In genomic region chr3:51842140-51842539, GRCm38 (mm10) we compare ENCODE assay signal across 17 mouse cellular contexts.
DNase-seq lines count a peak whose midpoint lies in the region; ATAC-seq and TF ChIP-seq lines count a peak whose summit lies in the region.
"Had no signal": no experiment of that assay in that cellular context is flagged by ENCODE, and none has a peak within 500 bp of the region (broad histone marks: within the 10 kb centered on the region; RNA-seq: fewer than 3 reads in every experiment).

No protein-coding gene starts in this region.

- no peak overlapping the region for H3K4me3 ChIP-seq in forebrain, postnatal 0 days (ENCODE audit: low read depth, low read length)
- H3K4me3 ChIP-seq in forebrain, embryonic 16.5 days (replicated peaks; ENCODE audit: low read length), result no peak overlapping the region
- no peak overlapping the region for H3K4me3 ChIP-seq in limb, embryonic 15.5 days
- H3K4me3 ChIP-seq in limb, embryonic 10.5 days, result no peak overlapping the region
- H3K4me3 ChIP-seq in embryonic facial prominence, embryonic 14.5 days (ENCODE audit: low read depth, low read length), result no peak overlapping the region
- H3K4me3 ChIP-seq in stomach, embryonic 14.5 days (ENCODE audit: low read depth, low read length), result no peak overlapping the region
- no peak overlapping the region for H3K4me3 ChIP-seq in lung, adult 2 months (replicated peaks; ENCODE audit: extremely low read depth, low read depth, low read length)
- H3K4me3 ChIP-seq: heart, embryonic 12.5 days; liver, embryonic 13.5 days had no signal

- H3K4me1 ChIP-seq in forebrain, postnatal 0 days (ENCODE audit: insufficient read depth), result no peaks in the 10 kb centered on the region
- H3K4me1 ChIP-seq in forebrain, embryonic 16.5 days (replicated peaks; ENCODE audit: control insufficient read depth, insufficient read depth, low read length), result peaks cover 8% of the 10 kb centered on the region
- H3K4me1 ChIP-seq in limb, embryonic 15.5 days, result peaks cover 2% of the 10 kb centered on the region; the same call in 1 of the 2 replicates
- peaks cover 21% of the 10 kb centered on the region for H3K4me1 ChIP-seq in limb, embryonic 10.5 days
- H3K4me1 ChIP-seq in embryonic facial prominence, embryonic 14.5 days (ENCODE audit: control insufficient read depth, insufficient read depth, low read length), result no peaks in the 10 kb centered on the region
- H3K4me1 ChIP-seq in stomach, embryonic 14.5 days (ENCODE audit: control insufficient read depth, insufficient read depth, low read length), result no peaks in the 10 kb centered on the region
- H3K4me1 ChIP-seq in lung, adult 2 months (ENCODE audit: control insufficient read depth, insufficient read depth, low read length), result no peaks in the 10 kb centered on the region; the same call in none of the 2 replicates

- no peak for DNase-seq in forebrain, postnatal 0 days
- no peak for DNase-seq in limb, embryonic 10.5 days (ENCODE audit: low spot score)
- peak; percentile 39 for DNase-seq in embryonic facial prominence, embryonic 14.5 days (ENCODE audit: low spot score)
- no peak for DNase-seq in left cerebral cortex, postnatal 36 days (ENCODE audit: low spot score in 2 of 2)
- DNase-seq in lung, adult 2 months, result no peak
- DNase-seq: adrenal gland, postnatal 14 days; cerebellum, adult 9-11 months; embryo, embryonic 11 days; gastrocnemius, postnatal 10 days; heart, postnatal 36 days; kidney, adult 18-20 months; kidney, postnatal 36 days; liver, embryonic 13.5 days had no signal

- intact Hi-C loops in left cerebral cortex, postnatal 36 days (cut with DNase I), result no loop called here

- no peaks in the 10 kb centered on the region for H3K27me3 ChIP-seq in forebrain, postnatal 0 days (ENCODE audit: insufficient read depth, low read length)
- no peaks in the 10 kb centered on the region for H3K27me3 ChIP-seq in forebrain, embryonic 16.5 days (replicated peaks; ENCODE audit: control insufficient read depth, insufficient read depth, low read length)
- H3K27me3 ChIP-seq in limb, embryonic 15.5 days, result no peaks in the 10 kb centered on the region
- H3K27me3 ChIP-seq in limb, embryonic 10.5 days (ENCODE audit: low read depth, poor library complexity, severe bottlenecking), result no peaks in the 10 kb centered on the region
- H3K27me3 ChIP-seq in embryonic facial prominence, embryonic 14.5 days (replicated peaks; ENCODE audit: control insufficient read depth, insufficient read depth, low read length), result no peaks in the 10 kb centered on the region
- no peaks in the 10 kb centered on the region for H3K27me3 ChIP-seq in stomach, embryonic 14.5 days (ENCODE audit: control insufficient read depth, insufficient read depth, low read length)
- H3K27me3 ChIP-seq: heart, embryonic 12.5 days; liver, embryonic 13.5 days had no signal

- H3K27ac ChIP-seq in forebrain, postnatal 0 days (ENCODE audit: low read depth, low read length), result peak overlapping the region; percentile 45; the same call in 1 of the 2 replicates
- no peak overlapping the region for H3K27ac ChIP-seq in forebrain, embryonic 16.5 days (ENCODE audit: low read length)
- 0 out of 2 replicates have a peak overlapping the region, but pooled peaks have one; percentile 44 for H3K27ac ChIP-seq in limb, embryonic 15.5 days
- no peak overlapping the region for H3K27ac ChIP-seq in limb, embryonic 10.5 days
- no peak overlapping the region for H3K27ac ChIP-seq in embryonic facial prominence, embryonic 14.5 days (replicated peaks; ENCODE audit: low read depth, low read length)
- peak overlapping the region; percentile 11; the same call in 1 of the 2 replicates for H3K27ac ChIP-seq in stomach, embryonic 14.5 days (ENCODE audit: low read length)
- H3K27ac ChIP-seq: liver, embryonic 13.5 days had no signal

- H3K9ac ChIP-seq in forebrain, postnatal 0 days, result no peak overlapping the region
- no peak overlapping the region for H3K9ac ChIP-seq in forebrain, embryonic 16.5 days (replicated peaks; ENCODE audit: low read depth, low read length)
- H3K9ac ChIP-seq in limb, embryonic 15.5 days, result no peak overlapping the region
- no peak overlapping the region for H3K9ac ChIP-seq in embryonic facial prominence, embryonic 14.5 days (ENCODE audit: low read depth, low read length)
- H3K9ac ChIP-seq in stomach, embryonic 14.5 days (replicated peaks; ENCODE audit: low read depth, low read length), result no peak overlapping the region
- H3K9ac ChIP-seq: heart, embryonic 12.5 days; liver, embryonic 13.5 days had no signal

- 55% methylated on average over 12 of the region's 12 CpGs for WGBS in forebrain, postnatal 0 days
- WGBS in forebrain, embryonic 16.5 days, result 61% methylated on average over 12 of the region's 12 CpGs
- 47% methylated on average over 12 of the region's 12 CpGs for WGBS in limb, embryonic 15.5 days
- WGBS in limb, embryonic 10.5 days, result 79% methylated on average over 12 of the region's 12 CpGs
- WGBS in embryonic facial prominence, embryonic 14.5 days, result 71% methylated on average over 12 of the region's 12 CpGs
- 77% methylated on average over 12 of the region's 12 CpGs for WGBS in stomach, embryonic 14.5 days
- WGBS in lung, adult 2 months, result 70% methylated on average over 12 of the region's 12 CpGs

- ATAC-seq in forebrain, postnatal 0 days, result no peak
- no peak for ATAC-seq in forebrain, embryonic 16.5 days
- ATAC-seq in limb, embryonic 15.5 days (ENCODE audit: insufficient number of reproducible peaks, low FRiP score, low TSS enrichment, low read depth), result no peak
- ATAC-seq in embryonic facial prominence, embryonic 14.5 days (ENCODE audit: low read depth), result no peak
- no peak; the same call in 1 of the 2 replicates for ATAC-seq in stomach, embryonic 14.5 days (ENCODE audit: insufficient number of reproducible peaks, insufficient read depth, low FRiP score, low read depth)

- no peaks in the 10 kb centered on the region for H3K36me3 ChIP-seq in forebrain, postnatal 0 days (ENCODE audit: insufficient read depth)
- H3K36me3 ChIP-seq in forebrain, embryonic 16.5 days (ENCODE audit: control insufficient read depth, insufficient read depth), result no peaks in the 10 kb centered on the region
- no peaks in the 10 kb centered on the region for H3K36me3 ChIP-seq in limb, embryonic 15.5 days
- H3K36me3 ChIP-seq in limb, embryonic 10.5 days, result no peaks in the 10 kb centered on the region
- no peaks in the 10 kb centered on the region for H3K36me3 ChIP-seq in embryonic facial prominence, embryonic 14.5 days (ENCODE audit: control insufficient read depth, insufficient read depth, low read length)
- no peaks in the 10 kb centered on the region for H3K36me3 ChIP-seq in stomach, embryonic 14.5 days (ENCODE audit: control insufficient read depth, insufficient read depth, low read length)
- H3K36me3 ChIP-seq: heart, embryonic 12.5 days; liver, embryonic 13.5 days had no signal

- no peaks in the 10 kb centered on the region for H3K9me3 ChIP-seq in forebrain, postnatal 0 days (ENCODE audit: low read length)
- no peaks in the 10 kb centered on the region for H3K9me3 ChIP-seq in forebrain, embryonic 16.5 days (ENCODE audit: control insufficient read depth, low read length)
- no peaks in the 10 kb centered on the region for H3K9me3 ChIP-seq in limb, embryonic 15.5 days
- no peaks in the 10 kb centered on the region for H3K9me3 ChIP-seq in limb, embryonic 10.5 days (replicated peaks)
- no peaks in the 10 kb centered on the region for H3K9me3 ChIP-seq in embryonic facial prominence, embryonic 14.5 days (ENCODE audit: control insufficient read depth, low read length)
- H3K9me3 ChIP-seq in stomach, embryonic 14.5 days (ENCODE audit: control insufficient read depth, low read depth, low read length), result no peaks in the 10 kb centered on the region
- H3K9me3 ChIP-seq: heart, embryonic 12.5 days; liver, embryonic 13.5 days had no signal

- no peak for TF ChIP-seq CTCF in forebrain, postnatal 0 days (IDR thresholded peaks at IDR 0.05; ENCODE audit: low read depth)
- no peak for TF ChIP-seq CTCF in lung, adult 2 months (IDR thresholded peaks at IDR 0.05; ENCODE audit: insufficient read depth, low read length)

- TF ChIP-seq POLR2A in lung, adult 2 months (IDR thresholded peaks at IDR 0.05; ENCODE audit: borderline replicate concordance, extremely low read depth, low read depth, low read length), result no peak

- H3K4me2 ChIP-seq in forebrain, postnatal 0 days (ENCODE audit: low read depth), result no peak overlapping the region
- H3K4me2 ChIP-seq in forebrain, embryonic 16.5 days (ENCODE audit: low read length), result no peak overlapping the region
- no peak overlapping the region for H3K4me2 ChIP-seq in limb, embryonic 15.5 days
- H3K4me2 ChIP-seq in embryonic facial prominence, embryonic 14.5 days (ENCODE audit: low read depth, low read length), result no peak overlapping the region
- no peak overlapping the region for H3K4me2 ChIP-seq in stomach, embryonic 14.5 days (replicated peaks; ENCODE audit: low read depth, low read length)
- H3K4me2 ChIP-seq: heart, embryonic 12.5 days; liver, embryonic 13.5 days had no signal

Comparison
In these comparisons a context has a peak if more than half of its experiments do, and no peak if none do; other contexts are left out.
1. H3K27ac ChIP-seq: peak in forebrain, postnatal 0 days (single experiment), limb, embryonic 15.5 days (single experiment) and stomach, embryonic 14.5 days (single experiment); none in forebrain, embryonic 16.5 days (single experiment), limb, embryonic 10.5 days (single experiment) and embryonic facial prominence, embryonic 14.5 days (single experiment).